Mouse (Mus musculus) testis, adult 2 months (tissue): Measurements from ENCODE around the gene Atp2b2.

Source experiments
- CTCF ChIP-seq: fragments of 200-500 bp; IDR thresholded peaks from 2 replicates; pipeline ENCODE4 v1.5.1; 2012; ENCODE audit warnings: low read depth, mild to moderate bottlenecking, inconsistent platforms, low read length, moderate library complexity; ENCODE audit not compliant: control insufficient read depth, insufficient read depth, insufficient replicate concordance
- POLR2A ChIP-seq: fragments of 200-500 bp; IDR thresholded peaks from 2 replicates; pipeline ENCODE4 v1.6.1; 2012; ENCODE audit warnings: low read depth, mild to moderate bottlenecking, inconsistent platforms, low read length, moderate library complexity; ENCODE audit not compliant: control insufficient read depth

GRCm38 (mm10) chr6:114062688-114063087, 20.3 kb upstream of the Atp2b2 start:
- TF ChIP-seq POLR2A (no peak), CTCF (no peak)
